Mouse (Mus musculus) liver, embryonic 13.5 days (tissue): ENCODE data around the gene Map6. TPM values are rescaled to one million over a fixed set of nuclear protein-coding genes. Genes with fewer than 3 reads are reported as not detected.
A peak's percentile ranks its signal among the peaks of the same experiment; 100 is the strongest.

Source experiments
- ATAC-seq: fragments of 200-750 bp; cut with Nextera tagmentation; 2 replicates; pipeline ENCODE4 v1.8.0; 2017; ENCODE audit warnings: low read depth, mild to moderate bottlenecking, moderate number of reproducible peaks, moderate library complexity
- DNase-seq: peaks from one replicate; pipeline ENCODE4 v3.0.0; 2022
- H3K27ac ChIP-seq: fragments of 300-500 bp; sonication (generic); 2 replicates; pipeline ENCODE4 v1.5.1; 2015; ENCODE audit warnings: moderate library complexity, mild to moderate bottlenecking, inconsistent platforms
- H3K27me3 ChIP-seq: fragments of 300-500 bp; sonication (generic); 2 replicates; pipeline ENCODE4 v1.6.1; 2015; ENCODE audit warnings: mild to moderate bottlenecking, inconsistent platforms
- H3K36me3 ChIP-seq: fragments of 300-500 bp; sonication (generic); 2 replicates; pipeline ENCODE4 v1.6.1; 2015; ENCODE audit warnings: mild to moderate bottlenecking, inconsistent platforms
- H3K4me1 ChIP-seq: fragments of 300-500 bp; sonication (generic); replicated peaks from 2 replicates; pipeline ENCODE4 v1.6.1; 2015; ENCODE audit warnings: inconsistent platforms
- H3K4me2 ChIP-seq: fragments of 300-500 bp; sonication (generic); 2 replicates; pipeline ENCODE4 v1.6.1; 2015; ENCODE audit warnings: inconsistent platforms, mild to moderate bottlenecking, moderate library complexity
- H3K4me3 ChIP-seq: fragments of 300-500 bp; sonication (generic); replicated peaks from 2 replicates; pipeline ENCODE4 v1.5.1; 2015; ENCODE audit warnings: mild to moderate bottlenecking, inconsistent platforms
- H3K9ac ChIP-seq: fragments of 300-500 bp; sonication (generic); 2 replicates; pipeline ENCODE4 v1.6.1; 2015; ENCODE audit warnings: mild to moderate bottlenecking, inconsistent platforms
- H3K9me3 ChIP-seq: fragments of 300-500 bp; sonication (generic); replicated peaks from 2 replicates; pipeline ENCODE4 v1.6.1; 2016; ENCODE audit warnings: inconsistent platforms
- WGBS: fragments of 180-500 bp; shearing (Covaris S2); methylation state at CpG from one replicate; pipeline ENCODE4 v1.1.7; 2015; ENCODE audit not compliant: insufficient replicate concordance; 5-methylcytosine and 5-hydroxymethylcytosine counted together
- polyA plus RNA-seq: library from polyadenylated mRNA; unstranded; fragments of >200 nt; fragmentation: Nextera tagmentation; extraction: Ambion mirVana; gene quantifications from 2 replicates; pipeline ENCODE4 v1.2.1, GENCODE M21; 2015

Gene Map6
- 0.10 TPM in 2 replicates for polyA plus RNA-seq

- H3K9ac ChIP-seq: no peak within 1 kb of the TSS
- no peak within 1 kb of the TSS for H3K27ac ChIP-seq
- peaks cover 82% of the 10 kb centered on the region for H3K27me3 ChIP-seq
- H3K4me2 ChIP-seq: peak within 1 kb of the TSS; percentile 52
- no peaks in the 10 kb centered on the region for H3K9me3 ChIP-seq
- H3K4me1 ChIP-seq: peaks cover 17% of the 10 kb centered on the region
- H3K36me3 ChIP-seq: no peaks in the 10 kb centered on the region
- no peak for ATAC-seq
- peak within 1 kb of the TSS; percentile 35 for H3K4me3 ChIP-seq
- no peak for DNase-seq
- WGBS: 1% methylated on average over 34 of the region's 34 CpGs
Measured at GRCm38 (mm10) chr7:99267251-99267896, at the start of gene Map6. TSS of gene Map6 (plus strand) at chr7:99267447.

GRCm38 (mm10) chr7:99224225-99224624 is 43.0 kb upstream of the Map6 start:
- 0 out of 2 replicates have a peak, but pooled peaks cover 5% of the 10 kb centered on the region for H3K27me3 ChIP-seq
- no peak overlapping the region for H3K9ac ChIP-seq
- WGBS: 52% methylated on average over 7 of the region's 7 CpGs
- peaks cover 27% of the 10 kb centered on the region for H3K4me1 ChIP-seq
- peaks cover 7% of the 10 kb centered on the region; the same call in 1 of the 2 replicates for H3K36me3 ChIP-seq
- DNase-seq (no peak), ATAC-seq (no peak)
- H3K9me3 ChIP-seq: no peaks in the 10 kb centered on the region
- H3K4me2 ChIP-seq: no peak overlapping the region
- H3K4me3 ChIP-seq: no peak overlapping the region
- peak overlapping the region; percentile 71; the same call in 1 of the 2 replicates for H3K27ac ChIP-seq

- DNase-seq (no peak), ATAC-seq (peak; percentile 66)
- no peak overlapping the region for H3K4me3 ChIP-seq
- H3K4me1 ChIP-seq: peaks cover 27% of the 10 kb centered on the region
- no peak overlapping the region for H3K4me2 ChIP-seq
- peaks cover 7% of the 10 kb centered on the region; the same call in 1 of the 2 replicates for H3K36me3 ChIP-seq
- peak overlapping the region; percentile 71 for H3K27ac ChIP-seq
- 45% methylated on average over 1 of the region's 1 CpGs for WGBS
- no peak overlapping the region for H3K9ac ChIP-seq
- no peaks in the 10 kb centered on the region for H3K9me3 ChIP-seq
- H3K27me3 ChIP-seq: 0 out of 2 replicates have a peak, but pooled peaks cover under 1% of the 10 kb centered on the region
Measured at GRCm38 (mm10) chr7:99224648-99225190, 42.5 kb upstream of the Map6 start.

GRCm38 (mm10) chr7:99225421-99225820 is 41.8 kb upstream of the Map6 start:
- no peak overlapping the region for H3K4me2 ChIP-seq
- no peak overlapping the region for H3K4me3 ChIP-seq
- no peak overlapping the region for H3K9ac ChIP-seq
- peaks cover 27% of the 10 kb centered on the region for H3K4me1 ChIP-seq
- DNase-seq: no peak
- 68% methylated on average over 6 of the region's 6 CpGs for WGBS
- peaks cover 6% of the 10 kb centered on the region; the same call in 1 of the 2 replicates for H3K36me3 ChIP-seq
- H3K27me3 ChIP-seq: no peaks in the 10 kb centered on the region
- H3K9me3 ChIP-seq: no peaks in the 10 kb centered on the region
- no peak for ATAC-seq
- H3K27ac ChIP-seq: peak overlapping the region; percentile 71

GRCm38 (mm10) chr7:99226662-99227061 is 40.6 kb upstream of the Map6 start:
- H3K4me1 ChIP-seq: peaks cover 27% of the 10 kb centered on the region
- H3K27ac ChIP-seq: no peak overlapping the region
- no peak for DNase-seq
- H3K4me3 ChIP-seq: no peak overlapping the region
- no peak overlapping the region for H3K9ac ChIP-seq
- no peaks in the 10 kb centered on the region for H3K9me3 ChIP-seq
- no peak for ATAC-seq
- H3K4me2 ChIP-seq: no peak overlapping the region
- H3K36me3 ChIP-seq: 0 out of 2 replicates have a peak, but pooled peaks cover 3% of the 10 kb centered on the region
- WGBS: 73% methylated on average over 10 of the region's 10 CpGs
- H3K27me3 ChIP-seq: no peaks in the 10 kb centered on the region

- ATAC-seq: no peak
Measured at GRCm38 (mm10) chr7:99227267-99227666, 40.0 kb upstream of the Map6 start.

GRCm38 (mm10) chr7:99228825-99229224 is 38.4 kb upstream of the Map6 start:
- Histone ChIP-seq H3K27ac (peak overlapping the region; percentile 53), H3K27me3 (no peaks in the 10 kb centered on the region), H3K36me3 (no peaks in the 10 kb centered on the region), H3K4me3 (no peak overlapping the region), H3K4me1 (peaks cover 27% of the 10 kb centered on the region), H3K9me3 (no peaks in the 10 kb centered on the region), H3K9ac (no peak overlapping the region), H3K4me2 (no peak overlapping the region)
- no peak for DNase-seq
- WGBS: 58% methylated on average over 8 of the region's 8 CpGs
- peak; percentile 60 for ATAC-seq

More at GRCm38 (mm10) chr7:99227267-99227666, 40.0 kb upstream of the Map6 start:
- Histone ChIP-seq H3K27me3 (no peaks in the 10 kb centered on the region), H3K9me3 (no peaks in the 10 kb centered on the region), H3K4me2 (no peak overlapping the region), H3K4me3 (no peak overlapping the region), H3K36me3 (0 out of 2 replicates have a peak, but pooled peaks cover 2% of the 10 kb centered on the region), H3K27ac (no peak overlapping the region), H3K9ac (no peak overlapping the region), H3K4me1 (peaks cover 27% of the 10 kb centered on the region)
- no peak for DNase-seq
- WGBS: 86% methylated on average over 4 of the region's 4 CpGs

- Histone ChIP-seq H3K9ac (no peak overlapping the region), H3K4me1 (peaks cover 28% of the 10 kb centered on the region), H3K9me3 (no peaks in the 10 kb centered on the region), H3K36me3 (no peaks in the 10 kb centered on the region), H3K4me2 (no peak overlapping the region), H3K27me3 (no peaks in the 10 kb centered on the region), H3K27ac (0 out of 2 replicates have a peak overlapping the region, but pooled peaks have one; percentile 9), H3K4me3 (no peak overlapping the region)
- 0% methylated on average over 2 of the region's 2 CpGs for WGBS
- ATAC-seq: no peak
- no peak for DNase-seq
Measured at GRCm38 (mm10) chr7:99229411-99229810, 37.8 kb upstream of the Map6 start.

- H3K27ac ChIP-seq: no peak overlapping the region; the same call in none of the 2 replicates
- ATAC-seq (peak; percentile 37; the same call in 1 of the 2 replicates), DNase-seq (no peak)
- H3K27me3 ChIP-seq: no peaks in the 10 kb centered on the region
- no peaks in the 10 kb centered on the region for H3K36me3 ChIP-seq
- no peak overlapping the region for H3K9ac ChIP-seq
- peaks cover 28% of the 10 kb centered on the region for H3K4me1 ChIP-seq
- H3K4me3 ChIP-seq: no peak overlapping the region
- H3K9me3 ChIP-seq: no peaks in the 10 kb centered on the region
- 56% methylated on average over 7 of the region's 7 CpGs for WGBS
- no peak overlapping the region for H3K4me2 ChIP-seq
Measured at GRCm38 (mm10) chr7:99230061-99230747, 37.0 kb upstream of the Map6 start.

- 59% methylated on average over 6 of the region's 6 CpGs for WGBS
- no peak overlapping the region for H3K27ac ChIP-seq
- ATAC-seq: no peak
- no peak overlapping the region for H3K4me2 ChIP-seq
- DNase-seq: no peak
- peaks cover 31% of the 10 kb centered on the region for H3K4me1 ChIP-seq
- no peaks in the 10 kb centered on the region for H3K9me3 ChIP-seq
- no peak overlapping the region for H3K4me3 ChIP-seq
- H3K27me3 ChIP-seq: peaks cover 5% of the 10 kb centered on the region; the same call in 1 of the 2 replicates
- no peak overlapping the region for H3K9ac ChIP-seq
- no peaks in the 10 kb centered on the region for H3K36me3 ChIP-seq
Measured at GRCm38 (mm10) chr7:99232571-99232970, 34.7 kb upstream of the Map6 start.

GRCm38 (mm10) chr7:99234916-99235315 is 32.3 kb upstream of the Map6 start:
- 14% methylated on average over 2 of the region's 2 CpGs for WGBS
- ATAC-seq: no peak
- Histone ChIP-seq H3K9me3 (no peaks in the 10 kb centered on the region), H3K9ac (no peak overlapping the region), H3K4me1 (peaks cover 32% of the 10 kb centered on the region), H3K27ac (no peak overlapping the region), H3K27me3 (peaks cover 26% of the 10 kb centered on the region), H3K36me3 (no peaks in the 10 kb centered on the region), H3K4me2 (no peak overlapping the region), H3K4me3 (no peak overlapping the region)
- no peak for DNase-seq
